Mouse (Mus musculus) hindlimb bud, embryonic 11.5 days (tissue): ENCODE measurements at regions not wholly inside any gene's neighbourhood (a gene's known extent, or its start where the extent isn't known, plus 50 kb on each side); places are given as distances from the start of the nearest gene placed in this dataset.
A peak's percentile ranks its signal among the peaks of the same experiment; 100 is the strongest.

Experiments used
- DNase-seq: peaks from one replicate; pipeline ENCODE4 v3.0.0-alpha.2; 2012; ENCODE audit warnings: low read depth, low spot score; ENCODE audit errors: extremely low spot score

- no peak for DNase-seq
Observed at GRCm38 (mm10) chr2:75542331-75542730, 116.7 kb upstream of the Hnrnpa3 start.

DNA sequence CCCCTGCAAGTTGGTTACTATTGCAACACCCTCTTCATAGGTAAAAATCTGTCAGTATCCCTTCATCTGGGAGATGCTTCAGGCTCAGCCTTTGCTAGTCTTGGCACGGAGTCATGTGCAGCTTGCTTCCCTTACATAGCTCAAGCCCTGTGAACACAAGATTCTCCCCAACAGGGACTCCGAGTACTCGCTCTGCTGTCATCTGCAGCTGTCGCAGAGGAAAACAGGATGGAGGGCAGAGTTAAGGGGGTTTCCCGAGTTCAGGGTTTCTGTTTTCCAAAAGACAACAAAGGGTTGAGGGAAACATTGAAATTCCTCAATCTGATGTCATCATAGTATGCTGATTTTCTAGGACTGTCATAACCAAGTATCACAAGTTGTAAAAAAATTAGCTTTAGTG, 116.3 kb upstream of the Hnrnpa3 start:
- DNase-seq, result no peak

DNA sequence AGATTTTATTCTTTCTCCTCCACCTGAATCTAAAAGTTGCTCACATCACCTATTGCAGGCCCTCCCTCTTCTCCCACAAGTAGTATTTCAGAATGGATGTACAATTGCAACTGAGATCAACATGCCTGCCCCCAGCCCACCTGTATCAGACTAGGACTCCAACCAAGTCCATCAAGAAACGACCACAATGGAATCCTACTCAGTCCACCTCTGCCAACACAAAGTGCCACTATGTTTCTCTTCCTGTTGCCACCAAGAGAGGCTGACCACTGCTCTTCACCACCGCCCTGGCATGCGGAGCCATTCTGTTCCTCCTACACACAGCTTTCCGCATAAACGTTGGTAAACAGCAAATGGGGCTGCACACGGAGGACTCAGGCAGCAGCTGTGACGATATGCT, 113.1 kb upstream of the Hnrnpa3 start:
- no peak for DNase-seq

DNA sequence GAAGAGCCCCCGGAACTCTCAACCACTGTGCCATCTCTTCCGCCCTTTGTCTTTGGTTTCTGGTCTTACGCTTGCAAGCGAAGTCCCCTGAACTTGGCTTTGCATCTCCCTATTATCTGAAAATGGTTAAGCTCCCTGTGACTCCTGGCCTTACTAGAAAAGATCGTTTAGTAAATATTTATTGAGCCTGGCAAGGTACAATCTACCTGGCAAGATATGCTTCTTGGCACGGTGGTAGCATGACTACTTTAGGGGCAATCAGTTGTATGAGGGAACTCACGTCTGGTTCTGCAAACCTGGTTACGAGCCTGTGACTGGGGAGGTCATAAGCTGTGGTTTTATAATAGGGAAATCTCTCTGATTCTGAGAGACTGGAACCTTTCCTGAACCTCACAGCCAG, 103.4 kb upstream of the Hnrnpa3 start:
- no peak for DNase-seq

DNA sequence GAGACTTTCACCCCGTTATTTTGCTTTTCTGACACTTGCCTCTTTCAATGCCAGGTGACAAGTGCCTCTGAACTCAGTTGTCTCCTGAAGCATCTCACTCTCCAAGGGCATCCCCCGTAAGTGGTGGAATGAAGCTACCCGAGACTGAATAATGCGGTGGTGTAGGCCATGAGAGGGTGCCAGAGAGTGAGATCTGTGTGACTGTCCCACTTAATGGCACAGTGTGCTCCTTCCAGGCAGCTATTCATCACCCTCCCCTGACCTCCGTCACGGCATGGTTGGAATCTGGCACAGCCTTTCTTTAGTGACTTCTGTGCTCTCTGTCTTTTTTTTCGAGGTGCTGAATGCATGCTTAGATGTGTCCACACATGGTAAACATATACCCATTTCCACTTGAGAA, 102.3 kb upstream of the Hnrnpa3 start:
- no peak for DNase-seq

- DNase-seq, result no peak
Observed at GRCm38 (mm10) chr2:75557392-75557791, 101.7 kb upstream of the Hnrnpa3 start.

GRCm38 (mm10) chr2:75559920-75560319, 99.1 kb upstream of the Hnrnpa3 start:
- no peak for DNase-seq

DNA sequence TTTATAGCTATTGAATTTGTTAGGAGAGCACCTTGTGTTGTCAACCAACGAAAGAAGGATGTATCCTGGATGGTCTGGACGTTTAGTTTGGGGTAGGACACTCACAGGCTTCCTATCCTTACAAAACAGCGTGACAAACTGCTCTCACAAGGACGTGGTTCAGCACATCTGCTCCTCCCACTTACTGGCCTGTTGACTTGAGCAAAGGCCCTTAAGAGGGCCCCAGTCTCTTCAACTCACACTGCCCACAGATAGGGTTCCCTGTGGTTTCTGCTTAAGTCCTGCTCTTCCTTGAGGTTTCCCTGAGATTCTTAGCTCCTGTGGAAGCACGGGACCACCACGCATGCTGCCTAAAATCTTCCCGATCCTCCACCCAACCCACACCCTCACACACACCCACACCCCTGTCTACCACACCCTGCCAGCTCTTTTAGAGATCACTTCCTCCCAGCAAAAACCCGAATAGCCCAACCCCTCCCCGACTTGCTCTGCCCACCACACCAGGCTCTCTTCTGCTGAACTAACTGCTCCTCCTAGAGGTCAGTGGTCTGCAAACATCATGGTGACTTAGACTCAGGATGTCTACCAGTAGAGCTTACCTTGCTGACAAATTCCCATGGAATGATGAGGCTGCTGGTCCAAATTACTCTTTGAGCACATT, 95.7 kb upstream of the Hnrnpa3 start:
- no peak for DNase-seq

- no peak for DNase-seq
Observed at GRCm38 (mm10) chr2:75564809-75565208, 94.3 kb upstream of the Hnrnpa3 start.

DNA sequence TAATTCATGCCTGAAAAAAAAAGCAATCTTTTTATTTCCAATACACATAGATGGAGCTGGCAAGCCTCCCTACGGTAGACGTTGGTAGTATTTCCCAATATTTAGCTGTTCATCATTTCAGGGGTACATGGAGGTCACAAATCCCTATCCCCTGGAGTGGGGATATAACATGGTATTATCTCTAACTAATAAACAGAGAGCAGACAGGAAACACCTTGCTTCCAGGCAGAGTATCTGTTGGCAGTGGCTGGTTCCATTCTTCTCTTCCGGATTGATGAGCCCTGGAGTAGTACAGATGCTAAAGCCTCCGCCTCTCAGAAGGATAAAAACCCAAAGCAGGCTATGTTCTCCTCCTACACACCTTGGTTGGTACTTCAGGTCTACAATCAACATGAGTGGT, 91.9 kb upstream of the Hnrnpa3 start:
- DNase-seq, result no peak

- no peak for DNase-seq
Observed at GRCm38 (mm10) chr2:75569756-75570155, 89.3 kb upstream of the Hnrnpa3 start.

GRCm38 (mm10) chr2:75570246-75570645, 88.8 kb upstream of the Hnrnpa3 start:
- no peak for DNase-seq

- DNase-seq, result no peak
Observed at GRCm38 (mm10) chr2:75584975-75585374, 74.1 kb upstream of the Hnrnpa3 start.

GRCm38 (mm10) chr2:75588572-75588971, 70.5 kb upstream of the Hnrnpa3 start:
- peak; percentile 98 for DNase-seq

DNA sequence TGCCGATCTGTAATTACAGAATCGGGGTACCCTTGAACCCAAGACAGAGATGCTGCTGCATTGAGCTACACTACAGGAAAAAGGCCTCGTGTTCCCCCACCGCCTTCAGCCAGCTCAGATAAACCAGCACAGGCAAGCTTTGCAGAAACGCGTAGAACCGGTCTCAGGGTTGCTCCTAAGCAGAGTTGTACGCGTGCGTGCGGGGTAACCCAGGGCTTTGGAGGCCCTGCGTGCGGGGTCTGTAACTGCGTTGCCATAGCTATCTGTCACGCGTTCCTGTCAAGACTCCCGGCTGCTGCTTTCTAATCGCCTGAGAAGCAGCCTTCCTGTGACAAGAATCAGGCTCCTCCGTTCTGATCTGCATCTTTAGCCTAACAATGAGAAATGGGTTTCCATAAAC, 69.6 kb upstream of the Hnrnpa3 start:
- DNase-seq, result no peak

DNA sequence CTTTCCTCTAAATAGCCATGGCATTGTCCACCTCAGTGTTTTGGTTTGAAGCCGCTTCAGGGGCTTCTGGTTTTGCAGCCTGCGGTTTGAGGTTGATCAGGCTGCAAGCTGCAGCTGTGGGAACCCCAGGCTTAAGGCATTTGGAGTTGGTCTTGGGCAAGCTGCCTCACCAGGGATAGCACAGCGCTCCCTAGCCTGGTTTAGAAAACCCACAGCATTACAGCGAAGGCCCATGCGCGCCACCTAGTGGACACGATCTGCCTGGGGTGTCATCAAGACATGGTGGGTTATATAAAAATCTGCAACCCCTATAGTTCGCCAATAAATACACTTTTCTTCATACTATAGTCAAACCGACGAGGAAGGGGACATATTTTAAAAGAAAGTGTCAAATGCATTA, 68.9 kb upstream of the Hnrnpa3 start:
- DNase-seq, result no peak

DNA sequence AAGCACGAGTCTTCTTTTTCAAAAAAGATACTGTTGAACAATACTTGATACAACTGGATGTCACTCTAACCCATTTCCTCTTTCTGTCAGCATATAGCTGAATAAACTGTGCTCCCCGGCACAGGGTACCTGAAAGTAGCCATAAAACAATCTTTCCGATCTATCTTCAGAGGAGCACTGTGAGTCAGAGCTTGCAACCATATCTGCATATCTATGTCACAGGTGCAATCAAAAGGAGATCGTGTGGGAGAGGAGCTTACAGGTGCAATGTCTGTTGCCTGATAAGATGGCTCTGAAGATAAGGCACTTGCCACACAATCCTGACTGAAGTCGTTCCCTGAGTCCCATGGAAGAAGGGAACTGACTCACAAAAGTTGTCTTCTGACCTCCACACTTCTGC, 58.5 kb upstream of the Hnrnpa3 start:
- DNase-seq, result no peak

DNA sequence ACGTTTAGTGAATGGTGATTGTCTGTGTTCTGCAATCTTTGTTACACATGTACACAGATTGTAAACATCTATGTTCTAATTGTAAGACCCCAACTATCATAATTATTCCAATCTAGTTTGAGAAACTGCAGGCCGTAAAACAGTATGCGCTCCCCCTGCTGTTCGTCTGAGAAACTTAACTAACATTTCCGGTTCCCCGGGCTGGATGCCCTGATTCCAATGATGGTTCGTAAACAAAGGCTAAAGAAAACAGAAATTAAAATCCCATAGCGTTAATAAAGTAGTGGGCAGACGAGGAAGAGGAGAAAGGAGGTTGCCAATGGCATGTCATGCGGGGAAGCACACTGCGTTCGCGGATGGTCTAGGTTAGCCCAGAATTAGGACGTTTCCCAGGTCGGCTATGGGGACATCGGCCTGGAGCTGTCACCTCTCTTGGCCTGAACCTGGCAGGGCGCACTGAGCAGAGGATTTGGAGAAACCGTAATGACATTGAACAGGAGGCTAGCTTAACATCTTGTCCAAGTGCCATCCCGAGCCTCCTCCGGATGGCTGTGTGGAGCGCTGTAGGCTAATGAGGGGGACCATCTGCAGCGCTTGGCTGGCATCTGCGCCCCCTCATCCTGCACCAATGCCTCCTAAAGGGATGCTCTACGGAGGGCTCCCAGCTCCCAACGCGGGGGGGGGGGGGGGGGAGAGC, 55.7 kb upstream of the Hnrnpa3 start:
- DNase-seq, result no peak

- DNase-seq, result no peak
Observed at GRCm38 (mm10) chr2:75605634-75606033, 53.4 kb upstream of the Hnrnpa3 start.

GRCm38 (mm10) chr2:75607010-75607915, 51.8 kb upstream of the Hnrnpa3 start:
- DNase-seq, result no peak

DNA sequence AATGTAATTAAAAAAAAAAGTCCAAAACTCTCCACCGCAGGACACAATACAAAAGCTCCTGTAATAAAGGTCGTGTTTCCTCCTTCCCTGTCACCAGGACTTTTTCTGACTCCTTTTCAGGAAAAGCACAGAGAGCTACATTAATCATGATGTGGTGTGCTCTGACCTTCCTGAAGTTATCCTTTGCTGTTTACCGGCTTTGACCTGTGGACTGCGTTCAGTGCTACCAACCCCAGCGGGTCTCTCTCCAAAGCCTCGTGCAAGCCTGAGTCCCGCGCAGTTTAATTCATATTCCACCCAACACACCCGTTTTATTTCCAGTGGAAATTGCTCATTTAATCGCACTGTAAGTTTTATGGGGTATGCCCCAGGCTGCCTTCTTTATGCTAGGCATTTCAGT, 51.1 kb upstream of the Hnrnpa3 start:
- no peak for DNase-seq

GRCm38 (mm10) chr2:75608482-75608881, 50.6 kb upstream of the Hnrnpa3 start:
- no peak for DNase-seq
